Mouse (Mus musculus) lung, adult 10 weeks (tissue): ENCODE measurements around the gene Emx2. TPM values are rescaled to one million over a fixed set of nuclear protein-coding genes. Genes with fewer than 3 reads are reported as not detected.

ENCODE experiments used
- polyA plus RNA-seq: library from polyadenylated mRNA; stranded (reverse); fragments of 350-450 nt; fragmentation: Illumina TruSeq; extraction: RNeasy Lipid Tissue Mini Kit (QIAGEN cat#74804); gene quantifications from one replicate; pipeline ENCODE4 v1.2.3, GENCODE M21; 2014; ENCODE audit warnings: low read depth, low replicate concordance; ENCODE audit not compliant: insufficient read depth

Emx2 gene
- polyA plus RNA-seq: not detected

DNA sequence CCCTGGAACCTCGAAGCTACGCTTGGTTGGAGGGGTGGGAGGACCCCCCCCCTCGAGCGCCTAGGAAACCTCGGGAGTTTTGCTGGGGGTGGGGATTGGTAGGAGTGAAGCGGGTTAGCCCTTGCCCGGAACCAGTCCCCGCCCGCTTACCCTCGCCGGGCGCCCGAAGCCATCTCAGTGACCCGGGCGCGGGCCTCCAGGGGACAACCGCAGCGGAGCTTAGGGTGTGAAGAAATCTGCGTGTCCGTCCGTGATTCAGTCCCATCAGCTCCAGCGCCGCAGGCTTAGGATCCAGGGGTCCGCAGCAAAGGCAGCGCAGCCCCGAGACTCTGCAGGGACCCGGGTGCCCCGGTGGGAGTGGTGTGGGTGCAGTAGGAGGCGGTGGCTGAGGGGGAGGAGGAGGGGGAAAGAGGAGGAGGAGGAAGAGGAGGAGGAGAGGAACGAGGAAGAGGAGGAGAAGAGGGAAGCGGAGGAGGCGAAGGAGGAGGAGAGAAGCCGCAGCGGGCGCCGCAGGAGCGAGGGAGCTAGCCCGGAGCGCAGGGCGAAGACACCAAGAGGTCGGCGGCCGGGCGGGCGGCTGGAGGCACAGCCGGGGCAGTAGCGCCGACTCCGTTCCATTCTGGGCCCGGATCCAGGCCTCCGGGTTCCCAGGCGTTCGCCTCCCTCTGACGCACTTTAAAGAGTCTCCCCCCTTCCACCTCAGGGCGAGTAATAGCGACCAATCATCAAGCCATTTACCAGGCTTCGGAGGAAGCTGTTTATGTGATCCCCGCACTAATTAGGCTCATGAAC, at the start of gene Emx2:
TSS of gene Emx2 (plus strand) at position 422 of the 792 bp plus-strand sequence.

Other genes starting within 250 kb of the Emx2 start
- not detected for gene Kcnk18, start 239.2 kb upstream of the Emx2 start, polyA plus RNA-seq
- gene Slc18a2, start 197.5 kb upstream of the Emx2 start, polyA plus RNA-seq: 0.19 TPM
- gene Rps12-ps3, start 136.1 kb upstream of the Emx2 start, polyA plus RNA-seq: 60.1 TPM
- gene Pdzd8, start 112.6 kb upstream of the Emx2 start, polyA plus RNA-seq: 8.9 TPM